Mouse (Mus musculus) myocyte (in vitro differentiated cells): ENCODE measurements around the gene Tbc1d32.

Source experiments
- CEBPB ChIP-seq: IDR thresholded peaks from 2 replicates; pipeline ENCODE4 v1.6.1; 2011; ENCODE audit warnings: mild to moderate bottlenecking, moderate library complexity; ENCODE audit not compliant: poor library complexity, insufficient read depth, severe bottlenecking
- POLR2A ChIP-seq: IDR thresholded peaks from one replicate; pipeline ENCODE4 v1.6.1; 2011; ENCODE audit warnings: low read depth, mild to moderate bottlenecking, control low read depth, moderate library complexity; ENCODE audit not compliant: insufficient read length
- USF1 ChIP-seq: IDR thresholded peaks from one replicate; pipeline ENCODE4 v1.6.1; 2011; ENCODE audit warnings: low read depth, mild to moderate bottlenecking, control low read depth, moderate library complexity

- no peak for TF ChIP-seq CEBPB
- TF ChIP-seq POLR2A, result no peak
- no peak for TF ChIP-seq USF1
Measured at GRCm38 (mm10) chr10:56215797-56216196, 12.7 kb downstream of the Tbc1d32 start.
